Mouse (Mus musculus) hindbrain, postnatal 0 days (tissue): ENCODE data around the gene Plekhg3. TPM values are rescaled to one million over a fixed set of nuclear protein-coding genes. Genes with fewer than 3 reads are reported as not detected.

ENCODE experiments used
- ATAC-seq: fragments of 200-750 bp; cut with Nextera tagmentation; 2 replicates; pipeline ENCODE4 v1.8.0; 2017; ENCODE audit warnings: mild to moderate bottlenecking, moderate TSS enrichment, moderate library complexity
- DNase-seq: peaks from one replicate; pipeline ENCODE4 v3.0.0-alpha.2; 2015; ENCODE audit warnings: low spot score
- H3K27ac ChIP-seq: fragments of 300-500 bp; sonication (generic); 2 replicates; pipeline ENCODE4 v1.5.1; 2014; ENCODE audit warnings: mild to moderate bottlenecking
- H3K27me3 ChIP-seq: fragments of 300-500 bp; sonication (generic); 2 replicates; pipeline ENCODE4 v1.6.1; 2014; ENCODE audit warnings: low read length, mixed read lengths; ENCODE audit not compliant: insufficient read depth
- H3K36me3 ChIP-seq: fragments of 300-500 bp; sonication (generic); 2 replicates; pipeline ENCODE4 v1.6.1; 2014; ENCODE audit warnings: low read length, mixed read lengths; ENCODE audit not compliant: insufficient read depth
- H3K4me1 ChIP-seq: fragments of 300-500 bp; sonication (generic); 2 replicates; pipeline ENCODE4 v1.6.1; 2014; ENCODE audit warnings: antibody characterized with exemption, low read length, mixed read lengths; ENCODE audit not compliant: insufficient read depth
- H3K4me2 ChIP-seq: fragments of 300-500 bp; sonication (generic); 2 replicates; pipeline ENCODE4 v1.6.1; 2014; ENCODE audit warnings: low read depth, mild to moderate bottlenecking, low read length, moderate library complexity, mixed read lengths
- H3K4me3 ChIP-seq: fragments of 300-500 bp; sonication (generic); 2 replicates; pipeline ENCODE4 v1.5.1; 2014; ENCODE audit warnings: low read length
- H3K9ac ChIP-seq: fragments of 300-500 bp; sonication (generic); replicated peaks from 2 replicates; pipeline ENCODE4 v1.6.1; 2014; ENCODE audit warnings: mild to moderate bottlenecking, low read length, moderate library complexity, mixed read lengths
- H3K9me3 ChIP-seq: fragments of 300-500 bp; sonication (generic); 2 replicates; pipeline ENCODE4 v1.6.1; 2016; ENCODE audit warnings: low read length, mixed read lengths
- CTCF ChIP-seq: IDR thresholded peaks from 2 replicates; pipeline ENCODE4 v1.5.1; 2016; ENCODE audit warnings: antibody characterized with exemption, control low read depth, low read depth
- WGBS: fragments of 180-500 bp; shearing (Covaris S2); extraction: QIAGEN DNeasy Blood & Tissue Kit; methylation state at CpG from one replicate; pipeline ENCODE4 v1.1.7; 2014; 5-methylcytosine and 5-hydroxymethylcytosine counted together
- polyA plus RNA-seq: library from polyadenylated mRNA; unstranded; fragments of >200 nt; fragmentation: Nextera tagmentation; extraction: Ambion mirVana; gene quantifications from 2 replicates; pipeline ENCODE4 v1.2.1, GENCODE M21; 2015
- total RNA-seq: library from RNA; depleted of rRNA; stranded (reverse); fragments of >200 nt; gene quantifications from 2 replicates; pipeline ENCODE4 v1.2.3, GENCODE M21; 2014

Plekhg3 gene
- total and polyA plus RNA-seq, 2 experiments from 2014 or later, result 1.8 to 5.4 TPM

GRCm38 (mm10) chr12:76554871-76555386 is 24.2 kb downstream of the Plekhg3 start:
- H3K9me3 ChIP-seq, result no peaks in the 10 kb centered on the region
- no peaks in the 10 kb centered on the region for H3K36me3 ChIP-seq
- DNase-seq (no peak), ATAC-seq (no peak)
- H3K4me3 ChIP-seq, result no peak overlapping the region
- H3K27me3 ChIP-seq, result no peaks in the 10 kb centered on the region
- 95% methylated on average over 3 of the region's 3 CpGs for WGBS
- H3K4me2 ChIP-seq, result no peak overlapping the region
- H3K27ac ChIP-seq, result no peak overlapping the region
- no peak overlapping the region for H3K9ac ChIP-seq
- TF ChIP-seq CTCF, result no peak
- H3K4me1 ChIP-seq, result no peaks in the 10 kb centered on the region

- H3K4me2 ChIP-seq, result no peak overlapping the region
- H3K36me3 ChIP-seq, result no peaks in the 10 kb centered on the region
- no peak overlapping the region for H3K27ac ChIP-seq
- WGBS, result 63% methylated on average over 7 of the region's 7 CpGs
- H3K4me1 ChIP-seq, result no peaks in the 10 kb centered on the region
- H3K4me3 ChIP-seq, result no peak overlapping the region
- ATAC-seq, result no peak
- TF ChIP-seq CTCF, result no peak
- no peak overlapping the region for H3K9ac ChIP-seq
- DNase-seq, result no peak
- no peaks in the 10 kb centered on the region for H3K27me3 ChIP-seq
- H3K9me3 ChIP-seq, result no peaks in the 10 kb centered on the region
Measured at GRCm38 (mm10) chr12:76556187-76556586, 25.5 kb downstream of the Plekhg3 start.

- H3K9ac ChIP-seq, result no peak overlapping the region
- WGBS, result 27% methylated on average over 6 of the region's 6 CpGs
- H3K4me1 ChIP-seq, result no peaks in the 10 kb centered on the region
- no peaks in the 10 kb centered on the region for H3K36me3 ChIP-seq
- 0 out of 2 replicates have a peak, but pooled peaks have one; percentile 48 for ATAC-seq
- H3K27ac ChIP-seq, result no peak overlapping the region
- no peak overlapping the region for H3K4me2 ChIP-seq
- H3K27me3 ChIP-seq, result no peaks in the 10 kb centered on the region
- no peak for DNase-seq
- TF ChIP-seq CTCF, result no peak
- H3K4me3 ChIP-seq, result no peak overlapping the region
- no peaks in the 10 kb centered on the region for H3K9me3 ChIP-seq
Measured at GRCm38 (mm10) chr12:76556745-76557389, 26.2 kb downstream of the Plekhg3 start.

- DNase-seq (no peak), ATAC-seq (no peak)
- Histone ChIP-seq H3K4me3 (no peak overlapping the region), H3K36me3 (no peaks in the 10 kb centered on the region), H3K9me3 (no peaks in the 10 kb centered on the region), H3K27me3 (no peaks in the 10 kb centered on the region), H3K4me1 (no peaks in the 10 kb centered on the region), H3K27ac (no peak overlapping the region), H3K4me2 (no peak overlapping the region), H3K9ac (no peak overlapping the region)
- 77% methylated on average over 5 of the region's 5 CpGs for WGBS
- TF ChIP-seq CTCF, result no peak
Measured at GRCm38 (mm10) chr12:76558206-76558605, 27.5 kb downstream of the Plekhg3 start.

- no peak overlapping the region for H3K4me2 ChIP-seq
- H3K4me3 ChIP-seq, result no peak overlapping the region
- no peak overlapping the region for H3K9ac ChIP-seq
- DNase-seq, result no peak
- H3K4me1 ChIP-seq, result no peaks in the 10 kb centered on the region
- ATAC-seq, result no peak
- H3K9me3 ChIP-seq, result no peaks in the 10 kb centered on the region
- no peaks in the 10 kb centered on the region for H3K27me3 ChIP-seq
- H3K27ac ChIP-seq, result no peak overlapping the region
- 92% methylated on average over 4 of the region's 4 CpGs for WGBS
- no peak for TF ChIP-seq CTCF
- H3K36me3 ChIP-seq, result no peaks in the 10 kb centered on the region
Measured at GRCm38 (mm10) chr12:76562196-76562595, 31.5 kb downstream of the Plekhg3 start.

- 88% methylated on average over 10 of the region's 10 CpGs for WGBS
Measured at GRCm38 (mm10) chr12:76566284-76566683, 35.6 kb downstream of the Plekhg3 start.

GRCm38 (mm10) chr12:76570221-76570940 is 39.7 kb downstream of the Plekhg3 start:
- no peaks in the 10 kb centered on the region for H3K9me3 ChIP-seq
- 0 out of 2 replicates have a peak, but pooled peaks cover 6% of the 10 kb centered on the region for H3K4me1 ChIP-seq
- no peak for TF ChIP-seq CTCF
- ATAC-seq (no peak), DNase-seq (no peak)
- H3K4me2 ChIP-seq, result no peak overlapping the region
- no peak overlapping the region for H3K4me3 ChIP-seq
- 75% methylated on average over 9 of the region's 9 CpGs for WGBS
- H3K36me3 ChIP-seq, result no peaks in the 10 kb centered on the region
- no peak overlapping the region for H3K27ac ChIP-seq
- H3K9ac ChIP-seq, result no peak overlapping the region
- no peaks in the 10 kb centered on the region for H3K27me3 ChIP-seq

More at GRCm38 (mm10) chr12:76566284-76566683, 35.6 kb downstream of the Plekhg3 start:
- H3K4me2 ChIP-seq, result no peak overlapping the region
- H3K27me3 ChIP-seq, result no peaks in the 10 kb centered on the region
- H3K27ac ChIP-seq, result no peak overlapping the region
- no peaks in the 10 kb centered on the region for H3K36me3 ChIP-seq
- no peaks in the 10 kb centered on the region for H3K9me3 ChIP-seq
- no peak overlapping the region for H3K9ac ChIP-seq
- DNase-seq (no peak), ATAC-seq (no peak)
- no peaks in the 10 kb centered on the region for H3K4me1 ChIP-seq
- no peak for TF ChIP-seq CTCF
- no peak overlapping the region for H3K4me3 ChIP-seq
